Mouse (Mus musculus) layer of hippocampus, postnatal 10 days (tissue): ENCODE results near the gene BC005537. TPM values are rescaled to one million over a fixed set of nuclear protein-coding genes. Genes with fewer than 3 reads are reported as not detected.

ENCODE experiments used
- DNase-seq, 2 experiments: peaks; one replicate each; pipeline ENCODE4 v3.0.0; 2021; ENCODE audit warnings: low spot score in 2 of 2
- total RNA-seq, 2 experiments: library from RNA; stranded (reverse); gene quantifications; 2 replicates each; pipeline ENCODE4 v1.2.3; 2021

BC005537 gene
- total RNA-seq, 2 experiments from 2014 or later, result 212 to 224 TPM

- DNase-seq, result no peak
Observed at GRCm38 (mm10) chr13:24841702-24842101, 40.2 kb downstream of the BC005537 start.

DNA sequence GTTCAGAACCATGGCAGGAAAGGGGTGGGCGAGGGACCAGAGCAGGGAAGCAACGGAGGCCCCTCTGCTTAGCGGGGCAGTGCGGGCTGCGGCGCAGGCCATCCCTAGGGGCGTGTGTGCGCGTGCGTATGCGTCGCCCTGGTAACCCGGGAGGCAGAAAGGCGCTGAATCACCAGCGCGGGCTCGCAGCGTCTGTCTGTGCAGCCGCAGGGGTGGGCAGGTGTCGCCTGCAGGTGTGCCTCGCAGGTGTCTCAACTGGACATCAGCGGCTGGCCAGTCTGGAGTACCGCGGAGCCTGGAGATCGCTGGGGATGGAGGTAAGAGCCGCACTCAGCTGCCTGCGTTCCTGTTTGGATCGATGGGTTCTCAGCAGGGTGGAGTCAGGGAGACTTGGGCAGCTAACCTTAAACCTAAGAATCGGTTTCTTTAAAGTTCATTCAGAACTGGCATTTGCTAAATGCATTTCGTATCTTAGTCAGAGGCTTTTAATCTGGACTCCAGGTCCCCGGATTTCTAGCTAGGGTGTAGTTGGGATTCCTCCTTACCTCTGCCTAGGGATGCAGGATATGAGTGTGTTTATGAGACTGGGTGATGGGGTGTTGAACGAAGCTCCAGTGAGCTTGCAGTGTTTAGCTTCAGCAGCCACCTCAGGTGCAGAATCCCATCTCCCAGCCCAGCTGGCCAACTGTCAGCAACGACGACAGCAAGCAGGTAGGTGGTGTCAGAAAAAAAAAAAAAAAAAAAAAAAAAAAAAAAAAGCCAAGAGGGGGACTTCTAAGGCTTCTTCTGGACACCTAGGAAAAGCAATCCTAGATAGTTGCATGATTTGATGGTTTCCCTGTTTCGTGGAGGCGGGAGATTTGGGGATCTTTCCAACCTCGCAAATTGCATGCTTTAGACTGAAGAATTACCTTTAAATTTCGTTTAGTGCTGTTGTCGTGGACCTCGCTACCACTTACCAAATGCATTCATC is 43.8 kb downstream of the BC005537 start, which contains the start of gene D130043K22Rik:
D130043K22Rik (plus strand) TSS at position 153 of the 973 bp plus-strand sequence.
- peak; percentile 58 to 73 for DNase-seq

DNA sequence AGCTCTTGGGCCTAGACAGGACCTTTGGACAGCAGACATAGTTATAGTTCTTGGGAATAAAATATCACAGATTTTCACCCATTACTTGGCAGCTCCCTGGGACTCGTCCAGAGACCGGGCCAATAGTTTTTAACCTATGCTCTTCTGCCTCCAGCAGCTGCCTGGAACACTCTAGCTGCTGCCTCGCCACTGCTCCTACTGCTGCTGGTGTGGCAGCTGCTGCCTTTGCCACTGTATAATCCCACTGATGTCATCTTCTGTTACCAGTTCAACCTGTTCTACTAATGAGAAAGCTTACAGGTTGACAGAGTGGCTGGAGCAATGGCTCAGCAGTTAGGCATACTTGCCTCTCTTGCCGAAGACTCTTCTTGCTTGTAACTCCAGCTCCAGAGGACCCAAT is 47.9 kb downstream of the BC005537 start:
- DNase-seq, result no peak

DNA sequence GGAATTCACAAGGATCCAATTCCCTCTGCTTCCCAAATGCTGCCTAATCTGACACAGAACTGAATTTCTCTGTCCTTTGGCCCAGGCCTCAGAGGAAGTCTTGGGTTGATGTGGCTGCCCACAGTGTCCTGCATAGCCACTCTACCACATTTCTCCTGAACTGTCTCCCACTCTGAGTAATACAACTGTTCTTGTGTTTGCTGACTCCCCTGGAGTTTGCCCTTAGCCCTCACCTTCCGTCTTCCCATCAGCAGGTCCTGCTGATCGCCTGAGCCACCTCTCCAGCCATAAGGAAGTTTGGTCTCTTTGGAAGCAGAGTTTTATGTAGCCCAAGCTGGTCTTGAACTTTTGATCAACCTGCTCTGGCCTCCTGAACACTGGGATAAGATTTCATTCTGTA is 50.5 kb downstream of the BC005537 start:
- DNase-seq, result no peak

DNA sequence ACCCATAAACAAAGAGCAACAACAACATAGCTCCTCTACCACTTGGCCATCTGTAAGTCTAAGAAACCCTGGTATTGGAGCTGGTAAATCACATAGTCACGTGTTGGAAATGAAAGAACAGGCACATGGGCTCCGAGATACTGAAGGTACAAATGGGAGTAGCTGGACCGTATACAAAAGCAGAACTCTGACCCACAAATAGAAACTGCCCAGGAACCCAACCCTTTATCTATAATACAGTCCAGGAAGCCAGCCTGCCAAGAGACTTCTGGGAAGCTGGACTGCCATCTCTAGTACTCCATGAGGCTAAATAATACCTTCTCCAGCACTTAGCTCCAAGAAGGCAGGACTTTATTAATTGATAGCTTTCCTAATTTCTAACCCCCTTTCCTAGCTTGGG is 51.1 kb downstream of the BC005537 start:
- no peak for DNase-seq

DNA sequence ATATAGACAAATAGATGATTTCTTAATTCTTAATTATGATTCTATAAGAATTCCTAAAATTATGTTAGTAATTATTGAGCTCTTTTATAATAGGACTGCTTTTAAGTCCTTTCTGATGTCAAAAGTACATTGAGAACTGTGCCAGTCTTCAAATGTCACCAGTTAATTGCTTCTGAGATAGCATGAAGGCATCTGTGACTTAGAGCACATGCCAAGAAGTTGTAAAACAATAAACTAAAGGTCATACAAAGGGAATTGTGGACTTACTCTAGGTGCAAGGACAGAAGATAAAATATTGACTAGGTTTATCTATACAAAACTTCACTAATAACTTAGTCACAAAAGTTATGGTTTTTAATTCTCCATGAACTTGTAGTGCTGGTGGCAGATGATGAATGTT is 57.7 kb downstream of the BC005537 start:
- DNase-seq, result no peak

DNA sequence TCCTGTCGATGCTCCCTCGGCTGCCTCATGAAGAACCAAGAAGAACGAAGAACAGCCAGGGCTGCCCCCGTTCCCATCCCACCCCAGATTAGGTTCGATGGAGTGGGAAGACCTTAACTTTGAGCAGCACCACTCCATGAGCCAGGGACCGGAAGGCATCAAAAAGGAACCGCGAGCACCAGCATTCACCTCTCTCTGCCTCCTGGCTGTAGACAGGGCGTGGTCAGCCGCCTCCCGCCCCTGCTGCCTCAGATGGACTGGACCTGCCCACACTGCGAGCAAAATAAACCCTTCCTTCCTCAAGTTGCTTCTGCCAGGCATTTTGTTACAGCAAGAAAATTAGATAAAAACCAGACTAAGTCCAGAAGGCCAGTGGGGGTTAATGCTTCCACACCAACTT is 59.6 kb downstream of the BC005537 start:
- DNase-seq, result no peak

DNA sequence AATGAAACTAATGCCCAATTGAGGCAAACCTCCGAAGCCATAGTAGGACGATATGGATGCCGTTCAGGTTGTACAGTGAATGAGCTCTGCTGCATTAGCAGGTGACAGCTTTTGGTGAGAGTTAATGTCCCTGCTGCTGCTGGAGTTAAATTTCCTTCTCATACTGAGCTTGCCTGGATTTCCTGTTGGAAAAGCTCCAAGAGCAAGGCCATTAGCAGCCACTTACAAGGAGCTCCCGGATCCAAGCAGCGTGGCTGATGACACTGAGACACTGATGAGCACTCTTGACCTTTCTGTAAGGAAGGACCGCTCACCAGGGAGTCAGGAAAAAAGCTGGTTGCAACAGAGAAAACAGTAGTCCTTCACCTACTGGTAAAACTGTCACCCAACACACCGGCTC is 60.6 kb downstream of the BC005537 start:
- no peak for DNase-seq

GRCm38 (mm10) chr13:24862520-24862919 is 61.1 kb downstream of the BC005537 start:
- peak; percentile 46 to 50 for DNase-seq

Other genes starting within 250 kb of the BC005537 start
- 10 to 100 TPM; 70.4 to 73.3 TPM for gene Ripor2, start 219.5 kb upstream of the BC005537 start, total RNA-seq
- not detected for gene Armh2, start 60.4 kb upstream of the BC005537 start, total RNA-seq
- 1 to 10 TPM; 2.4 to 2.5 TPM for gene Gmnn, start 39.7 kb upstream of the BC005537 start, total RNA-seq
- 10 to 100 TPM; 58.7 to 66.6 TPM for gene Acot13, start 29.9 kb downstream of the BC005537 start, total RNA-seq
- gene Tdp2, start 30.0 kb downstream of the BC005537 start, total RNA-seq, result 10 to 100 TPM; 25.1 to 26.2 TPM
- 10 to 100 TPM; 28.2 to 31.4 TPM for gene D130043K22Rik, start 43.5 kb downstream of the BC005537 start, total RNA-seq
- gene Aldh5a1, start 136.0 kb downstream of the BC005537 start, total RNA-seq, result 10 to 100 TPM; 66.6 to 68.9 TPM
- 1 to 10 TPM; 7.1 to 8.9 TPM for gene Gpld1, start 141.5 kb downstream of the BC005537 start, total RNA-seq
- 10 to 100 TPM; 50.1 to 64.5 TPM for gene Mrs2, start 218.7 kb downstream of the BC005537 start, total RNA-seq